Mouse (Mus musculus): ENCODE measurements around the gene Il2rb. TPM values are rescaled to one million over a fixed set of nuclear protein-coding genes. Genes with fewer than 3 reads are reported as not detected.

Gene Il2rb
- polyA plus RNA-seq, 1 experiment from 2014 or later: not detected

- Histone ChIP-seq H3K27ac (ENCODE audit: low read depth, low read length) (no peak overlapping the region), H3K9me3 (replicated peaks; ENCODE audit: control insufficient read depth, low read length) (no peaks in the 10 kb centered on the region), H3K4me2 (no peak overlapping the region), H3K9ac (ENCODE audit: low read depth, low read length) (no peak overlapping the region), H3K27me3 (ENCODE audit: control insufficient read depth, insufficient read depth, low read length) (peaks cover 12% of the 10 kb centered on the region), H3K4me1 (ENCODE audit: control insufficient read depth, insufficient read depth, low read length) (peaks cover 11% of the 10 kb centered on the region; the same call in 1 of the 2 replicates), H3K4me3 (ENCODE audit: low read depth, low read length) (no peak overlapping the region), H3K36me3 (ENCODE audit: control insufficient read depth, insufficient read depth, low read length) (no peaks in the 10 kb centered on the region)
- 77% methylated on average over 7 of the region's 7 CpGs for WGBS (ENCODE audit: insufficient replicate concordance)
- no peak for ATAC-seq (replicated peaks; ENCODE audit: insufficient number of reproducible peaks, low FRiP score, low TSS enrichment)
These were observed 63.4 kb downstream of the Il2rb start for GRCm38 (mm10) chr15:78431541-78432121.

DNA sequence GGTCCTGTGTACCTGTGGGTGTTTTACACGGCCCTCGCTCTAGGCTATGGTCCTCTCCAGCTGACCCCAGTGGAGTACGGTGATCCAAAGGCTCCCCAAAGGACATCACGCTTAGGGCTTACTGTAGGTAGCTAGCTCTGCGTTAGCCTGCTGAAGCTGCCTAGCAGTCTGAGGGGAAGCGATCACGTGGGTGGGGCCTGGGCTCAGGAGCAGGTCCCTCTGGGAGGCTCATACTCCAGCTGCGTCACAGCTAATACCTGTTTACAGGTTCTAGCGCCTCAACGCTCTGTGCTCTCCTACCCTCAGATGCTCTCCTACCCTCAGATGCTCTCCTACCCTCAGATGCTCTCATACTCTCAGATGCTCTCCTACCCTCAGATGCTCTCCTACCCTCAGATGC lies 64.2 kb downstream of the Il2rb start:
- no peaks in the 10 kb centered on the region for H3K36me3 ChIP-seq (ENCODE audit: control insufficient read depth, insufficient read depth, low read length)
- H3K27me3 ChIP-seq (ENCODE audit: control insufficient read depth, insufficient read depth, low read length): peaks cover 9% of the 10 kb centered on the region
- H3K9ac ChIP-seq (ENCODE audit: low read depth, low read length): no peak overlapping the region
- peaks cover 7% of the 10 kb centered on the region; the same call in 1 of the 2 replicates for H3K4me1 ChIP-seq (ENCODE audit: control insufficient read depth, insufficient read depth, low read length)
- no peak overlapping the region for H3K27ac ChIP-seq (ENCODE audit: low read depth, low read length)
- ATAC-seq (replicated peaks; ENCODE audit: insufficient number of reproducible peaks, low FRiP score, low TSS enrichment): no peak
- 83% methylated on average over 10 of the region's 10 CpGs for WGBS (ENCODE audit: insufficient replicate concordance)
- H3K9me3 ChIP-seq (replicated peaks; ENCODE audit: control insufficient read depth, low read length): no peaks in the 10 kb centered on the region
- H3K4me2 ChIP-seq: no peak overlapping the region
- no peak overlapping the region for H3K4me3 ChIP-seq (ENCODE audit: low read depth, low read length)

DNA sequence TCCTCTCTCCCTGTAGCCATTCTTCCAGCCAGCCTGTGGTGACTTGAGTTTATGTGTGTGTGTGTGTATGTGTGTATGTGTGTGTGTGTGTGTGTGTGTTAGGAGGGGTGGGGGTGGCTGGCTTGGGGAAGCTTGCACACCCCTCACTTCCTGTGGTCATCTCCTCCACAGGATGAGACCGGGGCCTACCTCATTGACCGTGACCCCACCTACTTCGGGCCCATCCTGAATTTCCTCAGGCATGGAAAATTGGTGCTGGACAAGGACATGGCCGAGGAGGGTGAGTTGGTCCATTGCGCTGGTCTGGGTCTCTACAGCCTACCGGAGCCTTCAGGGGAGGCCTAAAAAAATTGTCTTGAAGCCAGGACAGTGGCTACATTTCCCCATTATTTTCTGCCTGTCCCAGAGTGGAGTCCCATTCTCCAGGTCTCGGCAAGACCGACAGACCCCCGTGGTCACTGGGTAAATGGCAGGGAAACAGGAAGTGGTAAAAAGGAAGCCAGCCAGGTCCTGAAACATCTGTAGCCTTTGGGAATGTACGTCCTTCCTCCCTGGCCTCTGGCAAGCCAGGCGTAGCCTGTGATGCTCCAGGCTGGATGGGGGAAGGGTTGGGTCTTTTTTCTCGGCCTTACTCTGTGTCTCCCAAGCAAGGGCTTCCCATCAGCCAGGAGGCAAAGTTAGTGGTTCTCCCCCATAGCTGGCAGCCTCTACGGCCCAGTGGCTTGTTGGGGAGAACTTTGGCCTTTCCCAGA lies 65.0 kb downstream of the Il2rb start:
- no peak for ATAC-seq (replicated peaks; ENCODE audit: insufficient number of reproducible peaks, low FRiP score, low TSS enrichment)
- H3K36me3 ChIP-seq (ENCODE audit: control insufficient read depth, insufficient read depth, low read length): no peaks in the 10 kb centered on the region
- peak overlapping the region; percentile 41; the same call in 1 of the 2 replicates for H3K27ac ChIP-seq (ENCODE audit: low read depth, low read length)
- H3K9ac ChIP-seq (ENCODE audit: low read depth, low read length): no peak overlapping the region
- H3K27me3 ChIP-seq (ENCODE audit: control insufficient read depth, insufficient read depth, low read length): peaks cover 9% of the 10 kb centered on the region
- no peaks in the 10 kb centered on the region for H3K9me3 ChIP-seq (replicated peaks; ENCODE audit: control insufficient read depth, low read length)
- no peak overlapping the region; the same call in none of the 2 replicates for H3K4me2 ChIP-seq
- WGBS (ENCODE audit: insufficient replicate concordance): 70% methylated on average over 13 of the region's 13 CpGs
- peaks cover 7% of the 10 kb centered on the region; the same call in 1 of the 2 replicates for H3K4me1 ChIP-seq (ENCODE audit: control insufficient read depth, insufficient read depth, low read length)
- H3K4me3 ChIP-seq (ENCODE audit: low read depth, low read length): no peak overlapping the region

Other genes with a start within 250 kb of the Il2rb start
- gene Csf2rb2, start 189.6 kb downstream of the Il2rb start, polyA plus RNA-seq (2014; fragmentation: Nextera tagmentation; extraction: Ambion mirVana): 0.80 and 1.00 TPM in 2 replicates
- gene Csf2rb, start 169.5 kb downstream of the Il2rb start, polyA plus RNA-seq (2014; fragmentation: Nextera tagmentation; extraction: Ambion mirVana): 6.5 and 6.6 TPM in 2 replicates
- not detected in 2 replicates for gene Tex33, start 99.4 kb downstream of the Il2rb start, polyA plus RNA-seq (2014; fragmentation: Nextera tagmentation; extraction: Ambion mirVana)
- gene Tst, start 89.4 kb downstream of the Il2rb start, polyA plus RNA-seq (2014; fragmentation: Nextera tagmentation; extraction: Ambion mirVana): 9.6 and 13.5 TPM in 2 replicates
- 1.1 and 1.6 TPM in 2 replicates for gene Mpst, start 88.9 kb downstream of the Il2rb start, polyA plus RNA-seq (2014; fragmentation: Nextera tagmentation; extraction: Ambion mirVana)
- 16.8 and 21.3 TPM in 2 replicates for gene Kctd17, start 66.7 kb downstream of the Il2rb start, polyA plus RNA-seq (2014; fragmentation: Nextera tagmentation; extraction: Ambion mirVana)
- gene Tmprss6, start 26.6 kb downstream of the Il2rb start, polyA plus RNA-seq (2014; fragmentation: Nextera tagmentation; extraction: Ambion mirVana): 0.64 TPM in 1 of 2 replicates, not detected in the other
- 36.3 and 37.0 TPM in 2 replicates for gene C1qtnf6, start 36.1 kb upstream of the Il2rb start, polyA plus RNA-seq (2014; fragmentation: Nextera tagmentation; extraction: Ambion mirVana)
- gene Sstr3, start 49.4 kb upstream of the Il2rb start, polyA plus RNA-seq (2014; fragmentation: Nextera tagmentation; extraction: Ambion mirVana): 0.04 and 0.38 TPM in 2 replicates
- 3.4 and 9.2 TPM in 2 replicates for gene Rac2, start 77.5 kb upstream of the Il2rb start, polyA plus RNA-seq (2014; fragmentation: Nextera tagmentation; extraction: Ambion mirVana)
- gene Cyth4, start 101.8 kb upstream of the Il2rb start, polyA plus RNA-seq (2014; fragmentation: Nextera tagmentation; extraction: Ambion mirVana): 1.3 and 2.0 TPM in 2 replicates
- not detected in 2 replicates for gene Elfn2, start 223.5 kb upstream of the Il2rb start, polyA plus RNA-seq (2014; fragmentation: Nextera tagmentation; extraction: Ambion mirVana)